Mouse (Mus musculus) bone marrow, adult 2 months (tissue): Measurements from ENCODE around the gene P2rx4. TPM values are rescaled to one million over a fixed set of nuclear protein-coding genes. Genes with fewer than 3 reads are reported as not detected.

Experiments used
- H3K27ac ChIP-seq: fragments of 200-500 bp; 2 replicates; pipeline ENCODE4 v1.5.1; 2012; ENCODE audit warnings: low read depth, mild to moderate bottlenecking, control low read depth, inconsistent platforms, low read length; ENCODE audit not compliant: control insufficient read depth, poor library complexity, insufficient read depth
- H3K4me1 ChIP-seq: fragments of 200-500 bp; 2 replicates; pipeline ENCODE4 v1.6.1; 2011; ENCODE audit warnings: low read length; ENCODE audit not compliant: control insufficient read depth, insufficient read depth
- H3K4me3 ChIP-seq: fragments of 200-500 bp; replicated peaks from 2 replicates; pipeline ENCODE3; 2011; ENCODE audit warnings: mild to moderate bottlenecking, low read depth, low read length, control low read depth; ENCODE audit not compliant: control insufficient read depth
- CTCF ChIP-seq: fragments of 200-500 bp; IDR thresholded peaks from 2 replicates; pipeline ENCODE4 v1.5.1; 2011; ENCODE audit warnings: low read length, control low read depth; ENCODE audit not compliant: control insufficient read depth, insufficient read depth
- POLR2A ChIP-seq: fragments of 200-500 bp; IDR thresholded peaks from 2 replicates; pipeline ENCODE4 v1.6.1; 2011; ENCODE audit warnings: low read depth, mild to moderate bottlenecking, control low read depth, low read length, borderline replicate concordance; ENCODE audit not compliant: control insufficient read depth
- WGBS: fragments of 180-500 bp; shearing (Covaris S2); methylation state at CpG from one replicate; pipeline ENCODE4 v1.1.7; 2018; 5-methylcytosine and 5-hydroxymethylcytosine counted together
- polyA plus RNA-seq: library from polyadenylated mRNA; stranded (reverse); fragments of >200 nt; gene quantifications from 2 replicates; pipeline ENCODE4 v1.2.4, GENCODE M21; 2011; ENCODE audit warnings: low replicate concordance; ENCODE audit not compliant: missing spikeins, insufficient read depth, insufficient read length

The P2rx4 gene
- polyA plus RNA-seq, 1 experiment: 23.7 TPM

- no peak overlapping the region for H3K4me3 ChIP-seq
Measured at GRCm38 (mm10) chr5:122679881-122680280, 27.5 kb upstream of the P2rx4 start.

GRCm38 (mm10) chr5:122681276-122681675 lies 26.1 kb upstream of the P2rx4 start:
- TF ChIP-seq CTCF: no peak
- no peak for TF ChIP-seq POLR2A
- no peak overlapping the region for H3K27ac ChIP-seq
- WGBS: 89% methylated on average over 12 of the region's 12 CpGs

More at GRCm38 (mm10) chr5:122679881-122680280, 27.5 kb upstream of the P2rx4 start:
- H3K4me1 ChIP-seq: peaks cover 3% of the 10 kb centered on the region; the same call in 1 of the 2 replicates
- TF ChIP-seq POLR2A (no peak), CTCF (no peak)
- WGBS: 73% methylated on average over 8 of the region's 8 CpGs
- H3K27ac ChIP-seq: no peak overlapping the region

GRCm38 (mm10) chr5:122683926-122684325 lies 23.4 kb upstream of the P2rx4 start:
- no peak overlapping the region for H3K4me3 ChIP-seq
- peak overlapping the region; percentile 69; the same call in 1 of the 2 replicates for H3K27ac ChIP-seq

More at GRCm38 (mm10) chr5:122681276-122681675, 26.1 kb upstream of the P2rx4 start:
- Histone ChIP-seq H3K4me3 (no peak overlapping the region), H3K4me1 (peaks cover 3% of the 10 kb centered on the region; the same call in 1 of the 2 replicates)

GRCm38 (mm10) chr5:122687391-122687790 lies 20.0 kb upstream of the P2rx4 start:
- Histone ChIP-seq H3K27ac (no peak overlapping the region), H3K4me1 (peaks cover 3% of the 10 kb centered on the region; the same call in 1 of the 2 replicates), H3K4me3 (no peak overlapping the region)
- WGBS: 84% methylated on average over 4 of the region's 4 CpGs
- TF ChIP-seq CTCF (no peak), POLR2A (no peak)

More at GRCm38 (mm10) chr5:122683926-122684325, 23.4 kb upstream of the P2rx4 start:
- peaks cover 3% of the 10 kb centered on the region; the same call in 1 of the 2 replicates for H3K4me1 ChIP-seq
- 9% methylated on average over 10 of the region's 10 CpGs for WGBS
- TF ChIP-seq CTCF (no peak), POLR2A (no peak)

- WGBS: 86% methylated on average over 7 of the region's 7 CpGs
- peaks cover 1% of the 10 kb centered on the region; the same call in 1 of the 2 replicates for H3K4me1 ChIP-seq
- TF ChIP-seq POLR2A (no peak), CTCF (no peak)
- no peak overlapping the region for H3K4me3 ChIP-seq
- no peak overlapping the region for H3K27ac ChIP-seq
Measured at GRCm38 (mm10) chr5:122689153-122689552, 18.2 kb upstream of the P2rx4 start.

- Histone ChIP-seq H3K27ac (no peak overlapping the region), H3K4me3 (no peak overlapping the region), H3K4me1 (no peaks in the 10 kb centered on the region)
- 85% methylated on average over 6 of the region's 6 CpGs for WGBS
- TF ChIP-seq CTCF: no peak
Measured at GRCm38 (mm10) chr5:122690486-122690885, 16.9 kb upstream of the P2rx4 start.

- no peak for TF ChIP-seq POLR2A
- 78% methylated on average over 13 of the region's 13 CpGs for WGBS
- Histone ChIP-seq H3K4me1 (no peaks in the 10 kb centered on the region; the same call in 1 of the 2 replicates), H3K27ac (no peak overlapping the region), H3K4me3 (no peak overlapping the region)
Measured at GRCm38 (mm10) chr5:122693431-122694207, 13.7 kb upstream of the P2rx4 start.

GRCm38 (mm10) chr5:122695516-122695915 lies 11.8 kb upstream of the P2rx4 start:
- no peak for TF ChIP-seq POLR2A
- TF ChIP-seq CTCF: no peak
- H3K27ac ChIP-seq: no peak overlapping the region
- no peak overlapping the region for H3K4me3 ChIP-seq
- 85% methylated on average over 8 of the region's 8 CpGs for WGBS
- no peaks in the 10 kb centered on the region; the same call in 1 of the 2 replicates for H3K4me1 ChIP-seq

- H3K4me1 ChIP-seq: no peaks in the 10 kb centered on the region; the same call in 1 of the 2 replicates
- WGBS: 13% methylated on average over 10 of the region's 10 CpGs
- H3K27ac ChIP-seq: no peak overlapping the region
- no peak for TF ChIP-seq POLR2A
- TF ChIP-seq CTCF: no peak
- H3K4me3 ChIP-seq: no peak overlapping the region
Measured at GRCm38 (mm10) chr5:122698041-122698700, 9.2 kb upstream of the P2rx4 start.
